Mouse (Mus musculus): ENCODE data around the gene Emc9.

Gene Emc9

DNA sequence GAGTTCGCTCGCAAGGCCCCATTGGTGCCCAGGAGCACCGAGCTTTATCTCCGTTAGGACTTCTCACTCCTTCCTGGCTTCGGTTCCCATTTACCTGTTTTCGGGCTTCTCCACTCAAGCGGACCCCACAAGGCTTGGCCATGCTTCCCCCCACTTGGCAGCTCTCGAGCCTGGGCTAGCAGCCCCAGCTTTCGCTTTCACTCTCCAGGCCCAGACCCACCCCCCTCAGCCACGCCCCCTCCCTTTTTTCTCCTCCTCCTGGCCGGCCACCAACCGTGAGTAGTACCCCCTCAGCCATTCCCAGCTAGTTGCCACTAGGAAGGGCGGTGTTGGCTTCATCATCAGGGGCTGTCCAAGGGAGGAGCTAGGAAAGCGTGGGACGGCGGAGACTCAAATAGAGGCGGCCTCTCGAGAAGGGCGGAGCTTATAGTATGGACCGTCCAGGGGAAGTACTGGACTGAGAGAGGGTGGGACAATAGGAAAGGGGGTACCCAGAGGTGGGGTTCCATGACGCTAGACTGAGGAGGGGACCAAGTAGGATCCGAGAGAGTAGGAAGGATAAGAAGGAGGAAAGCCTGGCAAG lies 5.7 kb upstream of the Emc9 start, which contains the start of gene Psme2:
Gene Psme2, minus strand, starts transcription at position 366 of the 583 bp plus-strand sequence.
- DNase-seq, result peak; percentile 75

DNA sequence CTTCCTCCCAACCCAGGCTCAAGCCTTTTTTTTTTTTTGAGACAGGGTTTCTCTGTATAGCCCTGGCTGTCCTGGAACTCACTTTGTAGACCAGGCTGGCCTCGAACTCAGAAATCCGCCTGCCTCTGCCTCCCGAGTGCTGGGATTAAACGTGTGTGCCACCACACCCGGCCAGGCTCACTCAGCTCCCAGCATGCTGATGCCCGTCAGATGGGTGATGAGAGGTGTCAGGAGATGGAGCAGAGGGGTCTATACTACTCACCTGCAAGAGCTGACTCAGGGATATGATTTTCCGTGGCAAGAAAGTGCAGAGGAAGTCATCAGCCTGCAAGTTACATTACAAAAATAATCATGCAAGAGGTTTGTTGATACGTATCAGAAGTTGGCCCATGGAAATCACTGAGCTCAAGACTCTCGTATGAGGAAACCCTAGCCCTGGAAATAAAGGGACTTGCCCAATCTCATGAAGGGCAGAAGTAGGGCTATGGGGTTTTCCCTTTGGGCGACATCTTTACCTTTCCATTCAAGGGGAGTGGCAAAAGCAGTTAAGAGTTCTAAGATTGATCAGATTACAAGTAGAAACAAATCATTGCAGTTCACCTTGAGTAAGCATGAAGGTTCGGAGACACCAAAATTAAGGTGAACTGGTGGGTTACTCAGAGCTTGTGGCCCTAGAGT lies 4.8 kb upstream of the Emc9 start:
- DNase-seq, result no peak

DNA sequence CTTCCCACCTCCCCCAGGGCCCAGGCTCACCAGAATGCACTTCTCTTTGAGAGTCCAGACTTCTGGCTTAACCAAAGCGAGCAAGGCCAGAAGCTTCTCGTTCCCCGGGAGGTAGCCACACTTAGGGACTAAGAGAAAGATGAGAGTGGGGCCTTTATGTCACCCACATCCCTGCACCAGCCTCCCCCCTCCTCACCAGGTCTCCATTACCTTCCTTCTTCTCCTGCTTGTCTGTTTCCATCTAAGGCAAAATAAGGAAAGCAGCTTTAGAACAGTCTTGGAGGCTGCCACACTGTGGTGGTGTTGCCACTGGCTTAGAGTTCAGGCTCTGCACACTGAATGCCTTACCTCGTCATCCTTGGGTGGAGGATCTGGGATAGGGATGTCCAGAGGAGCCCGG lies 4.2 kb upstream of the Emc9 start:
- DNase-seq, result no peak

DNA sequence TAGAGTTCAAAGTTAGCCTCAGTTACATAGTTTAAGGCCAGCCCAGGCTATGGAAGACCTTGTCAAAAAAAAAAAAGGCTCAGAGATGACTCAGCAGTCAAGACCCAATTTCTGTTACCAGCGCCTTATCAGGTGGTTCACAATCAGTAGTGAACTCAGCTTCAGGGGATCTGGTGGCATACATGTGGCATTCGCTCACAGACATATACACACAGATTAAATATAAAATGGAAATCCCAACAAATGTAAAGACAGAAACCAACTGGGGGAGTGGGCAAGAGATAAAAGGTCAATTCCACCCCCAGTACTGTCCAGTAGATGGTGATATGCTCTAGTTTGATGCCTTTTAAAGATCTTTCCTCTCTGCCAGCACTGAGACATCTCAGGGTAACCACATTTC lies 1.0 kb upstream of the Emc9 start:
- no peak for DNase-seq

DNA sequence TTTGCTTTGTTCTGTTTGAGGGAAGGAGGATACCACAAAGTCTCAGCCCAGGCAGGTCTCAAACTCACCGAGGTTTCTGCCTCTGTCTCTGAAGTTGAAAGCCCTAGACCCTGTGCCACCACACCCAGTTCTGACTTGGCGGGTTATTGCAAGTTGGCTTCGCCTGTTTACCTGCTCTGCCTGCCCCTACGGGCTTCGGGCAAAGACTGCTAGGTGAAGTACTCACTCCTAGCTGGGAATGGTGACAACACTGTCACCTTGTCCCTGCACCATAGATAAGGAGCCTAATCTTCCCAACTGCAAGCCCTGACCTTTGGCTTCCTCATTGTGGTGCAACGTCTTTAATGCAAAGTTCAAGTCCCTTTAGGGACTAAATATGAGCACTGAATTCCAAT lies 461 bp upstream of the Emc9 start:
- peak; percentile 30 for DNase-seq

DNA sequence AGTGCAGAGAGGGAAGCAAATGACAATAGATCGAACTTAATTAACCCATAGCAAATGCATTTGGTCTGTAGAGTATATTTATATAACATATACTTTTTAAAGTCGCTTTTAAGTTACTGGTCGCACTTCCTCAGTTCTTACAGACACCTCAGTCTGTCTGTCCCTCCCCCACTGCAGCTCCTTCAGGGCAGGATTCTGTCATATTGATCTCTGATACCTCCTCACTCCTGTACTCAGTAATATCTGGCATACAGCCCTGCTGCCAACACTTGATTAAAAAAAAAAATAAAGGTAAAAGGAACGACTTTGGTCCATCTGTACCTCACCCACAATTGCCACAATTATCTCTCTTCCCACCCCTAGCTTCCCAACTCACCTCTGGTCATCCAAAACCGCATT lies 800 bp downstream of the Emc9 start:
- DNase-seq, result no peak

DNA sequence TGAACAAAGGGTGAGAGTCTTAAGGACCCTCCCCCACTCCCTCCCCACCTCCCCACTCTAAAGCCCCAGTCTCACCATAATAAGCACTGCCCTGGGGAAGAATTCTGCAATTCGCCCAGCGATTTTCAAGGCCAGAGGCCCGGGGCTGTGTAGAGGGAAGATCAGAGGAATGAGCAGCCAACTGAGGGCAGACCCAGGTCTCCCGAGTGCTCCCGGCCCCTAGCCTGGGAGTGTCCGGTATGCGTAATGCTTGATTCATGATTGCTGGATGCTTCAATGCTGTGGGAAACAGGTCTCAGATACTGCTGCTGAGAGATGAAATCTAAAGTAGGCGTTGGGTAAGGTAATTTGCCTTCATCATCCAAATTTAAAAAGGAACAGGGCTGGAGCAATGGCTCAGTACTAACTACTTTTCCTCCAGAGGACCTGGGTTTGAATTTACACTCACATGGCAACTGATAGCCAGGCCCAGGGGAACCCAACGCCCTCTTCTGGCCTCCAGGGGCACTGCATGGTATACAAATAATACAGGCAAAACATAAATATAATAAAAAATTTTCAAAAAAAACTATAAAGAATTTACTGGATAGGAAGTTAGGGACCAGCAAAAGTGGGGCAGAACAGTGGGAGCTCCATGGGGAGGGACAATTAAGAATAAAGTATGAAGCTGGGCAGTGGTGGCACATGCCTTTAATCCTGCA lies 3.0 kb downstream of the Emc9 start:
- no peak for DNase-seq

DNA sequence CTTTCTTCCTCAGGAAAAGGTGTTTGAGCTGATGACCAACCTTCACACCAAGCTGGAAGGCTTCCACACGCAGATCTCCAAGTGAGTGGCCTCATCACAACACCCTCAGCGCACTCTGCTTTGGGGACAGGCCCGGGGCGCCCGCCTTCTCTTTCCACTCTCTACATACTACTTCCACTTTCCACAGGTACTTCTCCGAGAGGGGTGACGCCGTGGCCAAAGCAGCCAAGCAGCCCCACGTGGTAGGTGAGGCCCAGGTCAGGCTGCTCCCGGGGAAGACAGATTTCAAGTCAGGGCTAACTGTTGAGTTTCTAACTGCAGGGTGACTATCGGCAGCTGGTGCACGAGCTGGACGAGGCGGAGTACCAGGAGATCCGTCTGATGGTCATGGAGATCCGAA lies 4.4 kb downstream of the Emc9 start:
- no peak for DNase-seq

DNA sequence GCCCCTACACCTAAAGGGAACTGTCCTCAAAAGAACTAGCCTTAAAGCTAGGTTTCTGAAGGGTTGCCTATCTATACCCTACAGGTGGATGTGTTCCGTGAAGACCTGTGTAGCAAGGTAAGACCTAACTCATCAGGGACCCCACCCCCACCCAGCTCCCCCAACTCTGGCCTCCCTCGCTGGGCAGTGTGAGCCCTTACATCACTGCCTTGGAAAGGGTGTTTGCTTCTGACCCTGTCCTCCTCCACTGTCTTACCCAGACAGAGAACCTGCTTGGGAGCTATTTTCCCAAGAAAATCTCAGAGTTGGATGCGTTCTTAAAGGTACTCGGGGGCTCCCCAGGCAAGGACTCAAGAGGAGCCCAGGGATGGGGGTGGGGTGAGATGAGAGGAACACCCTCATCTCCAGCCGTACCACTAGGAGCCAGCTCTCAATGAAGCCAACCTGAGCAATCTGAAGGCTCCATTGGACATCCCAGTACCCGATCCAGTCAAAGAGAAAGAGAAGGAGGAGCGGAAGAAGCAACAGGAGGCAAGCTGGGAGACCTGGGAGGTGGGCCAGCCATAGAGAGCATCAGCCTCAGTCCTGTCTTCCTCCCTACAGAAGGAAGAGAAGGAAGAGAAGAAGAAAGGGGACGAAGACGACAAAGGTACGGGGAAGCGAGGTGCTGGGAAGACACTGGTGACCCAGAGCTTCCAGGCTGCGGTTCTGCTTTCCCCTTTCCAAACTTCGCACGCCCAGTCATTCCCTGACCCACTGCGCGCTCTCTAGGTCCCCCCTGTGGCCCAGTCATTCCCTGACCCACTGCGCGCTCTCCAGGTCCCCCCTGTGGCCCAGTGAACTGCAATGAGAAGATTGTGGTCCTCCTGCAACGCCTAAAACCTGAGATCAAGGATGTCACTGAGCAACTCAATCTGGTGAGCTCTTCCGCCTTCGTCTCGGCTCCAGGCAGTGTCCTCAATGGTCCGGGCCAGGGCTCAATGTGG lies 5.3 kb downstream of the Emc9 start:
- DNase-seq, result no peak

DNA sequence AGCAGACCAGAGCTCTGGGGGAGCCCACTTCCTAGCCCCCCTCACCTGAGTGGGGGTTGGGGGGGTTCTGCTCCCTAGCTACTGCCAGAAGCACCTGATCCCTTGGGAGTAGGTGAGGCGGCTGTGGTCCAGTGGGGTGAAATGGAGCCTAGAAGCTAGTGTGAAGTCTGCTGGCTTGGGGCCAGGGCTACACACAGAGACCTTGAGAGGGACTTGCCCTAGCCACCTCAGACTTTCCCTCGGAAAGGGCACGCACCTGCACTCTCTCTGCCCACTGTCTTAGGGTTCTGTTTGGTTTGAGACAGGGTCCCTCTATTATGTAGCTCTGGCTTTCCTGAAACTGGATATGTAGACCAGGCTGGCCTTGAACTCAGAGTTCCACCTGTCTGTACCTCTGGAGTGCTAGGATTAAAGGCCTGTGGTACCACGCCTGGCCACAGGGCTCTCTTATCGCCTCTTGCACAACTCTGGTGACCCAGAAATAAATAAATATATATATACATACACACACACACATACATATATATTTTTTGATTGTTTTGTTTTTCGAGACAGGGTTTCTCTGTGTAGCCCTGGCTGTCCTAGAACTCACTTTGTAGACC lies 6.3 kb downstream of the Emc9 start:
- no peak for DNase-seq

DNA sequence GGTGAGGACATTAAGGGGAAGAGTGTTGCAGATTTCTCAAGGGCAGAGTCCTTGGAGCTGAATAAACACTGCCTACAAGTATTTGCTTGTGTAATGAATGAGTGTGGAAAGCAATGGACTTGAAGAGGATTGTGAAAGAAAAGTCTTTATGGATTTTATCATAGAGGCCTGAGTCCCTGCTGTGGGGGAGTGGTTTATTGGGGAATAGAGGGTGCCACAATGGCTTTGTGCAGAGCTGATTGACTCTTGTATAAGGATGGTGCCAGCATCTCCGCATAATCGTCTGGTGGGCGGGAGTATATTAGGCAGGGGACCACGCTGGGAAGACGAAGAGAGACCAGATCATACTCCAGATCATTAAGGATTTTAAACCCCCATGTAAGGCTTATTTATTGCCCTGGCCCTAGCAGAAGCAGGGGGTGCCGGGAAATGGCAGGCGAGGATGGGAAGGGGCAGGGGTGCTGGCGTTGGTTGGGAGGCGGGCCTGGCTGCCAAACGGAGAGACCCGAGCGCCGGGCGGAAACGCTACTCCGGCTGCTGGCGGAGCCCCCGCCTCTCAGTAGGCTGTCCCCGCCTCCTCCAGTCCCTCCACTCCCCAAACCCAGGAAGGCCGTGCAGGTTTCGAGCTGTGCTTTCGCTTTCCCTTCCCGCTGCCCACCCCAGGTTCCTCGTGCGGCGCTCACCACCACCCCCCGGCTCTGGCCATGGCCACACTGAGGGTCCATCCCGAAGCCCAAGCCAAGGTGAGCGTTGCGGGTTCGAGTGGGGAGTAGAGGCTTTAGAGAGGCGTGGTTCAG lies 7.0 kb downstream of the Emc9 start, which contains the start of gene Psme1:
Gene Psme1, plus strand, starts transcription at position 253 of the 797 bp plus-strand sequence.
- DNase-seq, result peak; percentile 91

DNA sequence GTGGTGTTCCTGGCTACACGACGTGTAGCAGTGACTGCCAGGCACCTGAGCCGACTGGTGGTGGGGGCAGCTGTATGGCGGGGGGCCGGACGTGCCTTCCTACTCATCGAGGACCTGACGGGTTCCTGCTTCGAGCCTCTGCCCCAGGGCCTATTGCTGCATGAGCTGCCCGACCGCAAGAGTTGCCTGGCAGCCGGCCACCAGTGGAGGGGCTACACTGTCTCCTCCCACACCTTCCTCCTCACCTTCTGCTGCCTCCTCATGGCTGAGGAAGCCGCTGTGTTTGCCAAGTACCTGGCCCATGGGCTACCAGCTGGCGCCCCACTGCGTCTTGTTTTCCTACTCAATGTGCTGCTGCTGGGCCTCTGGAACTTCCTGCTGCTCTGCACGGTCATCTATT lies 8.7 kb downstream of the Emc9 start:
- DNase-seq, result no peak

DNA sequence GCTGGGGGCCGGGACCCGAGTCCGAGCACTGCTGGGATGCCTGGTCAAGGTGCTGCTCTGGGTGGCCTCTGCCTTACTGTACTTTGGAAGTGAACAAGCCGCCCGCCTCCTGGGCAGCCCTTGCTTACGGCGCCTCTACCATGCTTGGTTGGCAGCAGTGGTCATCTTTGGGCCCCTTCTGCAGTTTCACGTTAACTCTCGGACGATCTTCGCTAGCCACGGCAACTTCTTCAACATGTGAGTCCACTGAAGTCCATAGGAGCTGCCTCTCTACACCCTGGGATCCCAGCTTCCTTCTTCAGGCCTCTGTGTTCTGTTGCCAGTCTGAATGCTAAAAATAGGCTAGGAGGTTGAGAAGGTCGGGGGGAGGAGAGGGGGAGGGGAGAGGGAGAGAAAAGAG lies 9.4 kb downstream of the Emc9 start:
- no peak for DNase-seq

DNA sequence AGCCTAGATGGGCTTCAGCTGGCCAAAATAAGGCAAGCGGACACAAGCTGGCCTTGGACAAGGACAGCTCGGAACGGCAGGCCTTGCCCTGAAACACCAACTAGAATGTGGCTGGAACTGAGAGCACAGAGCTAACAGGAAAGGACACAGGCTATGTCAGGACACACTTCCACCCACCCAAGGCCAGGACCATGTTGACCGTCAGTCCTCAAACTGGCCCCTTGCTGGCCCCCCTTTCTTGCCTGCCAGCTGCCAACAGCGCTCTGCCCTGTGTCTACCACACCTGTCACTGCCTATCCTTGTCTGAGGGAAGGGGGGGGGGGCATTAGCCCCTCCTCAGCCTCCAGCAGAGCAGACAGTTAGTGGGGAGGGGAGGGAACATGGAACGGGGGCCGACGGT lies 9.8 kb downstream of the Emc9 start, which contains the start of gene Fitm1:
Gene Fitm1, plus strand, starts transcription at position 316 of the 400 bp plus-strand sequence.
- no peak for DNase-seq

DNA sequence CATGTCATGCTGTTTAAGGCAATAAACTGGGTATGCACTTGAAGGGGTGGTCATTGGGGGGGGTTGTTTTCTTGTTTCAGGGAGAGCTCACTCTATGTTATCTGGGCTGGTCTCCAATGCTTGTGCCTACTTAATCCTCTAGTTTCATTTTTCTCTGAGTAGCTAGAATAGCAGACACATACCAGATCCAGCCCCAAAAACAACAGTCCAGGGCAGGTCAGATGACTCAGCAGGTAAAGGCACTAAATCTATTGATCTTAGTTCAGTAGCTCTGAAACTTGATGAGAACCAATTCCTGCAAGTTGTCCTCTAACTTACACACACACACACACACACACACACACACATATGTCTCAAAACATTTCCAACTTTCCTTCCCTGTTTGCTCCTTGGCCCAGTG lies 13.3 kb downstream of the Emc9 start:
- no peak for DNase-seq

DNA sequence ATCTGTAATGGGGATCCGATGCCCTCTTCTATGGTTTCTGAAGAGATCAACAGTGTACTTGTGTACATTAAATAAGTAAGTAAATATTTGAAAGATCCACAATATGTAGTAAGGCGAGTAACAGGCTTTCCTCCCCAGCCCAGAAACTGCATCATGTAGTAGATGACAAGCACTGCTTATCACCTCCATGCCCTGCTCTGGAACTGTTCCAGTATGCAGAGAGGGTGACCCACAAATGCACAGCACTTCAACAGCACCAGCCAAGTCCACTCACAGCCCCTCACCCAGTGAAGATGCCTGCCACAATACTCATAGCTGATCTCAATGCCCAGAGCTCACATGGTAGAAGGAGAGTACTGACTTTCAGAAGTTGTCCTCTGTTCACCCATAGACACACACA lies 14.5 kb downstream of the Emc9 start:
- no peak for DNase-seq

DNA sequence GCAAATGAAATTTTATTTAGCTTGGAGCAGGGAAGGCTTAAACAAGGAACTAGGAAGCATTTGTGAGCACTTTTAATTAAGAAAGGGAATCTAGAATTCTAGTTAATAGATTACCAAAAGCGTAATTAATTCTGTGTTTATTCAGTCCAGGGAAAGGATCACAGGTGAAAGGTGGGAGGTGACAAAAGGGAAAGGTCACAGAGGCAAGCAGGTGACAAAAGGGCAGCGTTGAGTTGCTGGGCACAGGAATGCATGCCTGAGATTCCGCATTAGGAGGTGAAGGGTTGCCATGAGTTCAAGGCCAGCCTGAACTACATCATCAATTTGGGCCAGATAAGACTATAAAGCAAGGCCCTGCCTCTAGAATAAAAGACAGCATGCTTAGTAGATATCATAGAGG lies 17.6 kb downstream of the Emc9 start:
- DNase-seq, result no peak

DNA sequence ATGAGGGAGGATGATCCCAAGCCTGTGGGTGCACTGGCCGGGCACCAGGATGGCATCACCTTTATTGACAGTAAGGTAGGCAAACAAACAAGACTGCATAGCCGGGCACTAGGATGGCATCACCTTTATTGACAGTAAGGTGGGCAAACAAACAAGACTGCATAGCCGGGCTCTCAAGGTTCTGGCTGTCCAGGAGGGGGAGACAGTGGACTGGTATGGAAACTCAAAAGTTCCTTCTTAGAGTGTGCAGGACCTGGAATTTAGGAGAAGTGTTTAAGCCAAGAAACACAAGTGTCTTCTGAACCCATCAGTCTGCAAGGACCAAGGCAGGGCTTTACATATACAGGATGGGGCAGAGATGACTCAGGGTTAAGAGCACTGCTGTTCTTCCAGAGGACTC lies 19.4 kb downstream of the Emc9 start:
- DNase-seq, result no peak

DNA sequence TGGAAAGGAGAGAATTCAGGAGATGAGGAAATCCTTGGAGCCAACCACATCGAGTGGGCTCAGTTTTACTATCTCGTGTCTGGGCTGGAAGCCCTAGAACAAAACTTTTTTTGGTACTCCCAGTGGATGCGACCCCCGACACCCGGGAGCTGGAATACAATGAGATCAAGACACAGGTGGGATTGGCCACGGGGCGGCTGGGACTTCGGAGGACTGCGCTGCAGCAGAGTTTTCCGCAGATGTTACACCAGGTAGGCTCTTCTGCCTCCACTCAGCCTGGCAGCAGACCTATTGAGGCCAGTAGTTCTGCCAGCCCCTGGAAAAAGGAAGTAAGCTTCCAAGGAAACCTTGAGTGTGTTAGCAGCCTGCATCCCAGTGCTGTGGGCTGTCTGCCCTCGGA lies 21.9 kb downstream of the Emc9 start:
- DNase-seq, result no peak

DNA sequence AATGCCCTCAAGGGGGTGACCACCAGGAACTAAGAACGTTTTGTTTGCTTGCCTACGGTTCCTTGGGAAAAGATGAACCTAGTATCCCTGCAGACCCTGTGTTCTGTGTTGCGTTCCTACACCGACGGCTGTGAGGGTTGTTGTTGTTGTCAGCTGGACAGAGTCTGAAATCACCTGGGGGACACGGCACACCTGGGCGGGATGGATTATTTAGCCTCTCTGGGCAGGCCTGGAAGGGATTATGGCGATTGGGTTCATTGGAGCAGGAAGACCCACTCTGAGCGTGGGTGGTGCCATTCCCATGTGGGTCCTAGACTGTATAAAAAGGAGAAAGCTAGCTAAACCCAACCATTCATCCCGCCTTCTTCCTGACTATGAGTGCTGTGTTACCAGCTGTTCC lies 23.2 kb downstream of the Emc9 start:
- no peak for DNase-seq

DNA sequence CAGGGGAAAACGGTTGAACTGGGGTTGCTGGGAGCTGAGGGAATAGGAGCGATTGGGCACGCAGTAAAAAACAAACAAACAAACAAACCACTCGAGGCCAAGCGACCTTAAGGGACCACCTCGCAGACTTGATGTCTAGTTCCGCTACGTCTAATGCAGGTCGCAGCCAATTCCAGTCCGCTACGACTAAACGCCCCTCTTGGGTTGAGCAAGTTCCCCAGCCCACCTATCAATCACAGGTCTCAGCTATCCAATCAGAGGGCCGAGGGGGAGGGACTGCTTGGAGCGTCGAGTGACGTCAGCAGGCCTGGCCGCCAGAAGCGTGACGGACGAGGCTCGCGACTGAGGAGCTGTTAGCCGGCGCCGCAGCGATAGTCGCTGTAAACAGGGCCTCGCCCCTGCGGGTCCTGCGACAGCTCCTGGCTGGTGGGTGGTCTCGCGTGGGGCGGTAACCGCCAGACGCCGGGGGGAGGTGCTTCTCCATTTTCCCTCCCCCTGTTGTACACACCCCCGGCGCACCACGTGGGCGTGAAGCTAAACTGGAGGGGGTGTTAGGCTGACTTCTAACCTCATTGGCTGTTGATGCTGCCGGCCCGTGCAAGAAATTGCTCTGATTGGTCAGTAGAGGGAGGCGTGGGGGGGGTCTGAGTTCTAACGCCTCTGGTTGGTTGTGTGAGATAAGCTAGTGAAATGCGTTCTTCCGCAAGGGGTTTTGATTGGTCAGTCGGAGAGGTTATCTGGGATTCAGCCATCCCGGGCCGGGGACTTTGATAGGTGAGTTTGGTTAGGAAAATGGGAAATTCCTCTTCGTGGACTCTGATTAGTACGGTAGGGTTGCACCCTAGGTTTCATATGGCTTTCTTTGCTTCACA lies 24.7 kb downstream of the Emc9 start, which contains the start of gene A730061H03Rik:
Gene A730061H03Rik, minus strand, starts transcription at position 205 of the 872 bp plus-strand sequence.
- peak; percentile 98 for DNase-seq
